Mouse (Mus musculus): Measurements from ENCODE around the gene Cyld. TPM values are rescaled to one million over a fixed set of nuclear protein-coding genes. Genes with fewer than 3 reads are reported as not detected.
A peak's percentile ranks its signal among the peaks of the same experiment; 100 is the strongest.

The Cyld gene
- 41.7 and 43.0 TPM in 2 replicates for total RNA-seq (2017)

GRCm38 (mm10) chr8:88696721-88697641 lies at the start of gene Cyld:
Cyld (plus strand) TSS chr8:88697028.
- ATAC-seq (replicated peaks; ENCODE audit: low read depth, poor library complexity, severe bottlenecking), result peak; percentile 92

- no peak for ATAC-seq (replicated peaks; ENCODE audit: low read depth, poor library complexity, severe bottlenecking)
Measured at GRCm38 (mm10) chr8:88648322-88648721, 48.5 kb upstream of the Cyld start.

GRCm38 (mm10) chr8:88650016-88650708 lies 46.7 kb upstream of the Cyld start:
- ATAC-seq (replicated peaks; ENCODE audit: low read depth, poor library complexity, severe bottlenecking), result no peak

- ATAC-seq (replicated peaks; ENCODE audit: low read depth, poor library complexity, severe bottlenecking), result peak; percentile 27; the same call in 1 of the 2 replicates
Measured at GRCm38 (mm10) chr8:88651122-88651521, 45.7 kb upstream of the Cyld start.

GRCm38 (mm10) chr8:88655334-88655733 lies 41.5 kb upstream of the Cyld start:
- no peak for ATAC-seq (replicated peaks; ENCODE audit: low read depth, poor library complexity, severe bottlenecking)

- no peak for ATAC-seq (replicated peaks; ENCODE audit: low read depth, poor library complexity, severe bottlenecking)
Measured at GRCm38 (mm10) chr8:88659873-88660272, 37.0 kb upstream of the Cyld start.

GRCm38 (mm10) chr8:88662401-88662821 lies 34.4 kb upstream of the Cyld start:
- peak; percentile 93 for ATAC-seq (replicated peaks; ENCODE audit: low read depth, poor library complexity, severe bottlenecking)

- ATAC-seq (replicated peaks; ENCODE audit: low read depth, poor library complexity, severe bottlenecking), result no peak
Measured at GRCm38 (mm10) chr8:88664121-88664520, 32.7 kb upstream of the Cyld start.

GRCm38 (mm10) chr8:88664947-88665346 lies 31.9 kb upstream of the Cyld start:
- ATAC-seq (replicated peaks; ENCODE audit: low read depth, poor library complexity, severe bottlenecking), result no peak

- ATAC-seq (replicated peaks; ENCODE audit: low read depth, poor library complexity, severe bottlenecking), result peak; percentile 43
Measured at GRCm38 (mm10) chr8:88666435-88666834, 30.4 kb upstream of the Cyld start.

- peak; percentile 80 for ATAC-seq (replicated peaks; ENCODE audit: low read depth, poor library complexity, severe bottlenecking)
Measured at GRCm38 (mm10) chr8:88668400-88669086, 28.3 kb upstream of the Cyld start.

GRCm38 (mm10) chr8:88670782-88671181 lies 26.0 kb upstream of the Cyld start:
- ATAC-seq (replicated peaks; ENCODE audit: low read depth, poor library complexity, severe bottlenecking), result no peak

- ATAC-seq (replicated peaks; ENCODE audit: low read depth, poor library complexity, severe bottlenecking), result no peak
Measured at GRCm38 (mm10) chr8:88671575-88671974, 25.3 kb upstream of the Cyld start.

- no peak for ATAC-seq (replicated peaks; ENCODE audit: low read depth, poor library complexity, severe bottlenecking)
Measured at GRCm38 (mm10) chr8:88673859-88674258, 23.0 kb upstream of the Cyld start.

GRCm38 (mm10) chr8:88675372-88676165 lies 21.3 kb upstream of the Cyld start:
- no peak for ATAC-seq (replicated peaks; ENCODE audit: low read depth, poor library complexity, severe bottlenecking)

GRCm38 (mm10) chr8:88677071-88677470 lies 19.8 kb upstream of the Cyld start:
- ATAC-seq (replicated peaks; ENCODE audit: low read depth, poor library complexity, severe bottlenecking), result no peak

- ATAC-seq (replicated peaks; ENCODE audit: low read depth, poor library complexity, severe bottlenecking), result no peak
Measured at GRCm38 (mm10) chr8:88680566-88680965, 16.3 kb upstream of the Cyld start.

- no peak for ATAC-seq (replicated peaks; ENCODE audit: low read depth, poor library complexity, severe bottlenecking)
Measured at GRCm38 (mm10) chr8:88681046-88681445, 15.8 kb upstream of the Cyld start.

GRCm38 (mm10) chr8:88683656-88684289 lies 13.1 kb upstream of the Cyld start:
- no peak for ATAC-seq (replicated peaks; ENCODE audit: low read depth, poor library complexity, severe bottlenecking)
